Mouse (Mus musculus): ENCODE data around the gene Styk1. TPM values are rescaled to one million over a fixed set of nuclear protein-coding genes. Genes with fewer than 3 reads are reported as not detected.
A peak's percentile ranks its signal among the peaks of the same experiment; 100 is the strongest.
"Not testable (repeated sequence)": the region's sequence is repeated elsewhere in the genome, so short reads cannot be mapped to it uniquely, and the experiment has no call there.

Styk1 gene
- polyA plus RNA-seq, 1 experiment, result 0.86 TPM

- H3K36me3 ChIP-seq (ENCODE audit: control insufficient read depth, insufficient read depth, low read length), result no peaks in the 10 kb centered on the region
- H3K4me3 ChIP-seq (ENCODE audit: control insufficient read depth, insufficient read depth, low read length), result no peak overlapping the region
- no peak for DNase-seq
- no peak overlapping the region for H3K27ac ChIP-seq (ENCODE audit: control insufficient read depth, insufficient read depth, low read length)
- no peak for TF ChIP-seq POLR2A (IDR thresholded peaks at IDR 0.05; ENCODE audit: control insufficient read depth, extremely low read depth, insufficient read depth, low read length, poor library complexity)
- TF ChIP-seq CTCF (IDR thresholded peaks at IDR 0.05; ENCODE audit: borderline replicate concordance, control insufficient read depth, extremely low read depth, insufficient read depth, low read length, poor library complexity), result no peak
- H3K4me1 ChIP-seq (replicated peaks; ENCODE audit: control insufficient read depth, insufficient read depth, low read length), result peaks cover 3% of the 10 kb centered on the region; the same call in 1 of the 2 replicates
- 94% methylated on average over 5 of the region's 5 CpGs for WGBS
- no peaks in the 10 kb centered on the region for H3K27me3 ChIP-seq (ENCODE audit: control insufficient read depth, insufficient read depth, low read length)
These were observed 58.8 kb downstream of the Styk1 start for GRCm38 (mm10) chr6:131294435-131295112.

- no peak for DNase-seq
- H3K27ac ChIP-seq (ENCODE audit: control insufficient read depth, insufficient read depth, low read length), result no peak overlapping the region
- 50% methylated on average over 5 of the region's 5 CpGs for WGBS
- no peak overlapping the region for H3K4me3 ChIP-seq (ENCODE audit: control insufficient read depth, insufficient read depth, low read length)
- H3K36me3 ChIP-seq (ENCODE audit: control insufficient read depth, insufficient read depth, low read length), result no peaks in the 10 kb centered on the region
- TF ChIP-seq CTCF (IDR thresholded peaks at IDR 0.05; ENCODE audit: borderline replicate concordance, control insufficient read depth, extremely low read depth, insufficient read depth, low read length, poor library complexity) (no peak), POLR2A (IDR thresholded peaks at IDR 0.05; ENCODE audit: control insufficient read depth, extremely low read depth, insufficient read depth, low read length, poor library complexity) (no peak)
- H3K27me3 ChIP-seq (ENCODE audit: control insufficient read depth, insufficient read depth, low read length), result no peaks in the 10 kb centered on the region
- H3K4me1 ChIP-seq (replicated peaks; ENCODE audit: control insufficient read depth, insufficient read depth, low read length), result peaks cover 3% of the 10 kb centered on the region; the same call in 1 of the 2 replicates
These were observed 59.5 kb downstream of the Styk1 start for GRCm38 (mm10) chr6:131293916-131294315.

- TF ChIP-seq CTCF (IDR thresholded peaks at IDR 0.05; ENCODE audit: borderline replicate concordance, control insufficient read depth, extremely low read depth, insufficient read depth, low read length, poor library complexity) (no peak), POLR2A (IDR thresholded peaks at IDR 0.05; ENCODE audit: control insufficient read depth, extremely low read depth, insufficient read depth, low read length, poor library complexity) (0 out of 2 replicates have a peak, but pooled peaks have one; percentile 30)
- Histone ChIP-seq H3K27ac (ENCODE audit: control insufficient read depth, insufficient read depth, low read length) (no peak within 1 kb of the TSS), H3K4me3 (ENCODE audit: control insufficient read depth, insufficient read depth, low read length) (peak within 1 kb of the TSS; percentile 90), H3K27me3 (ENCODE audit: control insufficient read depth, insufficient read depth, low read length) (no peaks in the 10 kb centered on the region), H3K4me1 (replicated peaks; ENCODE audit: control insufficient read depth, insufficient read depth, low read length) (peaks cover 3% of the 10 kb centered on the region; the same call in 1 of the 2 replicates), H3K36me3 (ENCODE audit: control insufficient read depth, insufficient read depth, low read length) (peaks cover 2% of the 10 kb centered on the region; the same call in 1 of the 2 replicates)
- DNase-seq, result peak; percentile 86
- WGBS, result 2% methylated on average over 51 of the region's 51 CpGs
These were observed 60.2 kb downstream of the Styk1 start, which contains the start of gene Magohb for GRCm38 (mm10) chr6:131292991-131293788. TSS of gene Magohb (minus strand) at chr6:131293244.

GRCm38 (mm10) chr6:131292276-131292990 is 61.0 kb downstream of the Styk1 start:
- H3K27ac ChIP-seq (ENCODE audit: control insufficient read depth, insufficient read depth, low read length), result no peak overlapping the region
- peaks cover 3% of the 10 kb centered on the region; the same call in 1 of the 2 replicates for H3K4me1 ChIP-seq (replicated peaks; ENCODE audit: control insufficient read depth, insufficient read depth, low read length)
- TF ChIP-seq POLR2A (IDR thresholded peaks at IDR 0.05; ENCODE audit: control insufficient read depth, extremely low read depth, insufficient read depth, low read length, poor library complexity) (no peak), CTCF (IDR thresholded peaks at IDR 0.05; ENCODE audit: borderline replicate concordance, control insufficient read depth, extremely low read depth, insufficient read depth, low read length, poor library complexity) (no peak)
- peaks cover 8% of the 10 kb centered on the region; the same call in 1 of the 2 replicates for H3K36me3 ChIP-seq (ENCODE audit: control insufficient read depth, insufficient read depth, low read length)
- DNase-seq, result no peak
- H3K4me3 ChIP-seq (ENCODE audit: control insufficient read depth, insufficient read depth, low read length), result peak overlapping the region; percentile 90
- 21% methylated on average over 10 of the region's 10 CpGs for WGBS
- H3K27me3 ChIP-seq (ENCODE audit: control insufficient read depth, insufficient read depth, low read length), result no peaks in the 10 kb centered on the region

- peak; percentile 11 for DNase-seq
- no peak overlapping the region for H3K27ac ChIP-seq (ENCODE audit: control insufficient read depth, insufficient read depth, low read length)
These were observed 63.0 kb downstream of the Styk1 start for GRCm38 (mm10) chr6:131290430-131290829.

GRCm38 (mm10) chr6:131278160-131278559 is 75.2 kb downstream of the Styk1 start:
- H3K36me3 ChIP-seq (ENCODE audit: control insufficient read depth, insufficient read depth, low read length); H3K27me3 ChIP-seq (ENCODE audit: control insufficient read depth, insufficient read depth, low read length); H3K4me3 ChIP-seq (ENCODE audit: control insufficient read depth, insufficient read depth, low read length); H3K27ac ChIP-seq (ENCODE audit: control insufficient read depth, insufficient read depth, low read length); DNase-seq; H3K4me1 ChIP-seq (replicated peaks; ENCODE audit: control insufficient read depth, insufficient read depth, low read length): not testable (repeated sequence)
- WGBS, result 93% methylated on average over 2 of the region's 2 CpGs

More at GRCm38 (mm10) chr6:131290430-131290829, 63.0 kb downstream of the Styk1 start:
- WGBS, result 23% methylated on average over 2 of the region's 2 CpGs
- Histone ChIP-seq H3K36me3 (ENCODE audit: control insufficient read depth, insufficient read depth, low read length) (peaks cover 8% of the 10 kb centered on the region; the same call in 1 of the 2 replicates), H3K27me3 (ENCODE audit: control insufficient read depth, insufficient read depth, low read length) (no peaks in the 10 kb centered on the region), H3K4me1 (replicated peaks; ENCODE audit: control insufficient read depth, insufficient read depth, low read length) (peaks cover 3% of the 10 kb centered on the region; the same call in 1 of the 2 replicates), H3K4me3 (ENCODE audit: control insufficient read depth, insufficient read depth, low read length) (no peak overlapping the region)
- no peak for TF ChIP-seq CTCF (IDR thresholded peaks at IDR 0.05; ENCODE audit: borderline replicate concordance, control insufficient read depth, extremely low read depth, insufficient read depth, low read length, poor library complexity)
- no peak for TF ChIP-seq POLR2A (IDR thresholded peaks at IDR 0.05; ENCODE audit: control insufficient read depth, extremely low read depth, insufficient read depth, low read length, poor library complexity)

Data from thymus, adult 2 months (tissue).